Mouse (Mus musculus): ENCODE measurements around the gene Mettl16. TPM values are rescaled to one million over a fixed set of nuclear protein-coding genes. Genes with fewer than 3 reads are reported as not detected.

The Mettl16 gene
- polyA plus RNA-seq, 1 experiment from 2014 or later = 41.1 TPM

DNA sequence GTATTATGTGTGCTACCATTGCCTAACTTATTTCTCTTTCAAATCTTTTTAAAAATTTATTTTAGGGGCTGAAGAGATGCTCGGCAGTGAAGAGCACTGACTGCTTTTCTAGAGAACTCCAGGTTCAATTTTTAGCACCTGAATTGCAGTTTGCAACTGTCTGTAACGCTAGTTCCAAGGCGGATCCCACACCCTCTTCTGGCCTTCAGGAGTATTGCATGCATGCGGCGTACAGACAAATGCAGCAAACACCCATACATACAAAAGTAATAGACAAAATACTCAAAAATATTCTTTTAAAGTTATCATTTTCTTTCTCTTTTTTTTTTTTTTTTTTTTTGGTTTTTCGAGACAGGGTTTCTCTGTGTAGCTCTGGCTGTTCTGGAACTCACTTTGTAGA, 2.6 kb upstream of the Mettl16 start:
- ATAC-seq (ENCODE audit: low FRiP score, low TSS enrichment) (no peak), DNase-seq (peak; percentile 46)
- peaks cover 19% of the 10 kb centered on the region for H3K4me1 ChIP-seq (ENCODE audit: control insufficient read depth, insufficient read depth, low read length)
- no peak overlapping the region for H3K4me2 ChIP-seq (ENCODE audit: low read length)
- H3K36me3 ChIP-seq (ENCODE audit: control insufficient read depth, insufficient read depth, low read length) = no peaks in the 10 kb centered on the region
- no peaks in the 10 kb centered on the region for H3K27me3 ChIP-seq (ENCODE audit: control insufficient read depth, insufficient read depth, low read length)
- H3K27ac ChIP-seq (replicated peaks; ENCODE audit: low read depth, low read length) = no peak overlapping the region
- no peaks in the 10 kb centered on the region for H3K9me3 ChIP-seq (ENCODE audit: control insufficient read depth, low read length)
- H3K4me3 ChIP-seq (replicated peaks; ENCODE audit: low read depth, low read length) = no peak overlapping the region
- 36% methylated on average over 5 of the region's 6 CpGs for WGBS
- H3K9ac ChIP-seq (replicated peaks; ENCODE audit: low read length) = no peak overlapping the region

DNA sequence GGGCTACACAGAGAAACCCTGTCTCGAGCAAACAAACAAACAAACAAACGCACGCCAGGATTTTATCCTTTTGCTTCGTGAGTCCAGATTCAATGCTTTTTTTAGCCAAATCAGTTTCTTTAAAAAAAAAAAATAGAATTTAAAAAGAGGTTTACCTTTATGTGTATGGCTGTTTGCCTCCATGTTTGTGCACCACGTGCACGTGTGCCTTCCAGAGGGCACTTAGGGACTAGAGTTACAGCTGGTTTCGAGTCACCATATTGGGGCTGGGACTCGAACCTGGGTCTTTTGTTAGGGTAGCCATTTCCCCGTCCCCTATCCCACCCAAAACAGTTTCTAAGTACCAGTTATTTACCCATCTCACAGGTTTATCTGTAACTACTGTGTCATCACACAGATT, 593 bp upstream of the Mettl16 start:
- Histone ChIP-seq H3K4me1 (ENCODE audit: control insufficient read depth, insufficient read depth, low read length) (peaks cover 19% of the 10 kb centered on the region), H3K27ac (replicated peaks; ENCODE audit: low read depth, low read length) (peak overlapping the region; percentile 95), H3K9ac (replicated peaks; ENCODE audit: low read length) (peak overlapping the region; percentile 92), H3K4me3 (replicated peaks; ENCODE audit: low read depth, low read length) (peak overlapping the region; percentile 87), H3K27me3 (ENCODE audit: control insufficient read depth, insufficient read depth, low read length) (no peaks in the 10 kb centered on the region), H3K4me2 (ENCODE audit: low read length) (peak overlapping the region; percentile 85), H3K9me3 (ENCODE audit: control insufficient read depth, low read length) (no peaks in the 10 kb centered on the region), H3K36me3 (ENCODE audit: control insufficient read depth, insufficient read depth, low read length) (peaks cover 17% of the 10 kb centered on the region)
- ATAC-seq (ENCODE audit: low FRiP score, low TSS enrichment) (no peak), DNase-seq (no peak)
- 79% methylated on average over 9 of the region's 9 CpGs for WGBS

DNA sequence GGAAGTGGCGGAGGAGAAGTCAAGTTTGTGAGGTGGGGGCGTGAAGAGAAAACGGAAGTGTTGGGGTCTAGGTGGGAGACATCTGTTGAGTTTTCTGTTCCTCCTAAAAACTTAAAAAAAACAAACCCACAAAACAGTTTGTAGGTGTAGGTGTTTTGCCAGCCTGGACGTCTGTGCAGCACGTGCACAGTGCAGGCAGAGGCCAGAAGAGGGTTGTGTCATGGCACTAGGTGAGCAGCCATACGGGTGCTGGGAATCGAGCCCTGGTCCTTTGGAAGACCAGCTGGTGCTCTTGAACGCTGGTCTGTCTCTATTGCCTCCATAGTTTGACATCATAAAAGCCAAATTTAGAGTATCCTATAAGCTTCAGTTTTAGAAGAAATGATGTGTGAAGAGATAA, 604 bp downstream of the Mettl16 start:
- DNase-seq (no peak), ATAC-seq (ENCODE audit: low FRiP score, low TSS enrichment) (peak; percentile 25; the same call in 1 of the 2 replicates)
- Histone ChIP-seq H3K9me3 (ENCODE audit: control insufficient read depth, low read length) (no peaks in the 10 kb centered on the region), H3K4me1 (ENCODE audit: control insufficient read depth, insufficient read depth, low read length) (peaks cover 19% of the 10 kb centered on the region), H3K9ac (replicated peaks; ENCODE audit: low read length) (peak overlapping the region; percentile 92), H3K27me3 (ENCODE audit: control insufficient read depth, insufficient read depth, low read length) (no peaks in the 10 kb centered on the region), H3K27ac (replicated peaks; ENCODE audit: low read depth, low read length) (peak overlapping the region; percentile 95), H3K36me3 (ENCODE audit: control insufficient read depth, insufficient read depth, low read length) (peaks cover 29% of the 10 kb centered on the region), H3K4me3 (replicated peaks; ENCODE audit: low read depth, low read length) (peak overlapping the region; percentile 87), H3K4me2 (ENCODE audit: low read length) (peak overlapping the region; percentile 85)
- 16% methylated on average over 8 of the region's 8 CpGs for WGBS

DNA sequence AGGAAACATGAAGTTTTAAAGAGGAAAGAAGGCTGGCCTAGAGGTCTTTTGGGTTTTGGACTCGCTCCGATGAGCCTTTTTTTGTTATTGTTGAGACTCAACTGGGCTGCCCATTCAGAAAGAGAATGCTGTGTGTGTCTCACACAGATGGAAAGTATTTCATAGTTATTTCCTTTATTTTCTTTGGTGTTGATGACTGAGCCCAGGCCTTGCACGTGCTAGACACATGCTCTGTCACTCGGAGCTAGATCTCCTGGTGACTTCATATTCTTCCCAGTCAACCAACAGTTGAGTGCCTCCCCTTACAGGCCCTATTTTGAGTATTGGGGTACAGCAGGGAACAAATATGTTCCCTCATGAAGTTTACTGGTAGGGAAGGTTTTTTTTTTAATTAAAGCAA, 1.0 kb downstream of the Mettl16 start:
- ATAC-seq (ENCODE audit: low FRiP score, low TSS enrichment) (no peak), DNase-seq (no peak)
- Histone ChIP-seq H3K27me3 (ENCODE audit: control insufficient read depth, insufficient read depth, low read length) (no peaks in the 10 kb centered on the region), H3K4me1 (ENCODE audit: control insufficient read depth, insufficient read depth, low read length) (peaks cover 19% of the 10 kb centered on the region), H3K27ac (replicated peaks; ENCODE audit: low read depth, low read length) (no peak overlapping the region), H3K4me2 (ENCODE audit: low read length) (peak overlapping the region; percentile 85), H3K4me3 (replicated peaks; ENCODE audit: low read depth, low read length) (peak overlapping the region; percentile 87), H3K36me3 (ENCODE audit: control insufficient read depth, insufficient read depth, low read length) (peaks cover 32% of the 10 kb centered on the region), H3K9ac (replicated peaks; ENCODE audit: low read length) (no peak overlapping the region), H3K9me3 (ENCODE audit: control insufficient read depth, low read length) (no peaks in the 10 kb centered on the region)
- 76% methylated on average over 4 of the region's 4 CpGs for WGBS

DNA sequence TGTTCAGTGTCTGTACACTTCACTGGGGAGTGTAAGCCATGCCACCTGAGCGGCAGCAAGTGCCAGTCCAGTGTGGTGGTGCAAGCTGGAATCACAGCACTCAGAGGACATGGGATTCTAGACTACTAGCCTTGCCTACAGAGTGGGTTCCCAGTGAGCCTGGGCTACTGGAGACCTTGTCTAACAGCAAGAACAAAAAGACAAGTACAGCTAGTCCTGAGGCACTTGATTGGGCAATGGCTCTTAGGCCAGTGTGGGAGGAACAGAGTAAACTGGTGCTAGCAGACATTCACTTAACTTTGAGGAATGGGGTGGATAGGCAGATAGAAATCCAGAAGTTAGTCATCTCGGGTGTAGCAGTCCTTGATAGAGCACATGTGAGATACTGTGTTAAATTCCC, 1.8 kb downstream of the Mettl16 start:
- Histone ChIP-seq H3K9ac (replicated peaks; ENCODE audit: low read length) (no peak overlapping the region), H3K36me3 (ENCODE audit: control insufficient read depth, insufficient read depth, low read length) (peaks cover 39% of the 10 kb centered on the region), H3K4me3 (replicated peaks; ENCODE audit: low read depth, low read length) (no peak overlapping the region), H3K27me3 (ENCODE audit: control insufficient read depth, insufficient read depth, low read length) (no peaks in the 10 kb centered on the region), H3K4me1 (ENCODE audit: control insufficient read depth, insufficient read depth, low read length) (peaks cover 19% of the 10 kb centered on the region), H3K9me3 (ENCODE audit: control insufficient read depth, low read length) (no peaks in the 10 kb centered on the region), H3K4me2 (ENCODE audit: low read length) (no peak overlapping the region), H3K27ac (replicated peaks; ENCODE audit: low read depth, low read length) (no peak overlapping the region)
- ATAC-seq (ENCODE audit: low FRiP score, low TSS enrichment) = no peak
- no peak for DNase-seq
- WGBS = 93% methylated on average over 2 of the region's 2 CpGs

DNA sequence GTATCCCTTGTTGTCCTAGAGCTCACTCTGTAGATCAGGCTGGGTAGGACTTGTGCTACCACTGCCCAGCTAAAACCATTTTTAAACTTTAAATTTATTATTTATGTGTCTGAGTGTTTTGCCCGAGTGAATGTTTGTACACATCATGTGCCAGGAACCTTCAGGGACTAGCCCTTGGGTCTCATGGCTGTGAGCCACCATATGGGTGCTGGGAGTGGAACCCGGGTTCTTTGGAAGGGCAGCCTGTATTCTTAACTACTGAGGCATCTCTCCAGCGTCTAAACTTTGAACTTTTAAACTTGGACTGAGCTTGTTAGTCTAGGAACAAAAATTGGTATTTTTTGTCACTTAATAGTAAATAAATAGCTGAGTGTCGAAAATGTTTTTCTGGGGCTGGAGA, 22.2 kb downstream of the Mettl16 start:
- WGBS = 95% methylated on average over 4 of the region's 4 CpGs
- H3K4me2 ChIP-seq (ENCODE audit: low read length) = no peak overlapping the region
- H3K9ac ChIP-seq (replicated peaks; ENCODE audit: low read length) = no peak overlapping the region
- no peaks in the 10 kb centered on the region for H3K4me1 ChIP-seq (ENCODE audit: control insufficient read depth, insufficient read depth, low read length)
- H3K36me3 ChIP-seq (ENCODE audit: control insufficient read depth, insufficient read depth, low read length) = peaks cover 72% of the 10 kb centered on the region
- ATAC-seq (ENCODE audit: low FRiP score, low TSS enrichment) = no peak
- no peak overlapping the region for H3K4me3 ChIP-seq (replicated peaks; ENCODE audit: low read depth, low read length)
- no peaks in the 10 kb centered on the region for H3K27me3 ChIP-seq (ENCODE audit: control insufficient read depth, insufficient read depth, low read length)
- no peak for DNase-seq
- H3K27ac ChIP-seq (replicated peaks; ENCODE audit: low read depth, low read length) = no peak overlapping the region
- H3K9me3 ChIP-seq (ENCODE audit: control insufficient read depth, low read length) = no peaks in the 10 kb centered on the region

DNA sequence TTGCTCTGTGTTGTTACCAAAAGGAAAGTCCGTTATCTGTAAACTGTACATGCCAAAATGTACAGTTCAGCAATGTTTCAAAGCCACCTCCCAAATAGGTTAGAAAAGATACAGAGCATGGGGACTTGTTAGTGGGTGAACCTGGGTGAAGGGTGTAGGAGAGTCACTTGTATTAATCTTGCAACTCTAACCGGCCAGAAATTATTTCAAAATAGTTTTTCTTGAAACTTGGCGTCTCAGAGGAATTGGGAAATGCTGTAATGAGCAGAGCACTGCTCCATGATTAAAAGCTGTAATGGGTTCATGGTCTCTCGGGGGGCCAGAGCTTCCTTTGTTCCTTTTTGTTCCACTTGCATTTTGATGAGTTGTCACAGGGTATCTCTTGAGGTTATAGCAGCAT, 30.0 kb downstream of the Mettl16 start:
- Histone ChIP-seq H3K4me3 (replicated peaks; ENCODE audit: low read depth, low read length) (no peak overlapping the region), H3K9ac (replicated peaks; ENCODE audit: low read length) (no peak overlapping the region), H3K36me3 (ENCODE audit: control insufficient read depth, insufficient read depth, low read length) (peaks cover 65% of the 10 kb centered on the region), H3K27me3 (ENCODE audit: control insufficient read depth, insufficient read depth, low read length) (no peaks in the 10 kb centered on the region), H3K4me1 (ENCODE audit: control insufficient read depth, insufficient read depth, low read length) (no peaks in the 10 kb centered on the region), H3K27ac (replicated peaks; ENCODE audit: low read depth, low read length) (no peak overlapping the region), H3K9me3 (ENCODE audit: control insufficient read depth, low read length) (no peaks in the 10 kb centered on the region), H3K4me2 (ENCODE audit: low read length) (no peak overlapping the region)
- DNase-seq = peak; percentile 33
- WGBS = 72% methylated on average over 4 of the region's 4 CpGs
- ATAC-seq (ENCODE audit: low FRiP score, low TSS enrichment) = no peak

DNA sequence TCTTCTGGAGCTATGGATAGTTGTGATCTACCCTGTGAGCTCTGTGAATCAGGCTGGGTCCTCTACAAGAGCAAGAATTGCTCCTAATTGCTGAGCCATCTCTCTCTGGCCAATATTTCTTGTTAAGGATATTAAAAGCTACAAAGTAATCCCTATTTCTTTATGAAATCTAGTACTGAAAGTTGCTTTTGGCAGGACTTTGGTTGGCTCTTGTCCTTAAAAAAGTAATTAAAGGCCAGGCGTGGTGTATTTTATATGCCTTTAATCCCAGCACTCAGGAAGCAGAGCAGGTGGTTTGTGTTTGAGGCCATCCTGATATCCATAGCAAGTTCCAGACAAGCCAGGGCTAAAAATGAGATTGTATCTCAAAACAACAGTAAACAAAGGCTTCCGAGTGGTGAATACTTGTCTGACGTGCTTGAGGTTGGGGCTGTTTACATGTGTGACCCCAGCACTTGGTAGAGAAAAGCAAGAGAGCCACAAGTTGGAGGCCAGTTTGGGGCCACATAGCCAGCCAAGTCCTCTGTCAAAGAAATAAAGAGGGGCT, 33.5 kb downstream of the Mettl16 start:
- Histone ChIP-seq H3K4me1 (ENCODE audit: control insufficient read depth, insufficient read depth, low read length) (no peaks in the 10 kb centered on the region), H3K27ac (replicated peaks; ENCODE audit: low read depth, low read length) (no peak overlapping the region), H3K4me2 (ENCODE audit: low read length) (no peak overlapping the region), H3K4me3 (replicated peaks; ENCODE audit: low read depth, low read length) (no peak overlapping the region), H3K9me3 (ENCODE audit: control insufficient read depth, low read length) (no peaks in the 10 kb centered on the region), H3K36me3 (ENCODE audit: control insufficient read depth, insufficient read depth, low read length) (peaks cover 52% of the 10 kb centered on the region), H3K27me3 (ENCODE audit: control insufficient read depth, insufficient read depth, low read length) (no peaks in the 10 kb centered on the region), H3K9ac (replicated peaks; ENCODE audit: low read length) (no peak overlapping the region)
- DNase-seq (no peak), ATAC-seq (ENCODE audit: low FRiP score, low TSS enrichment) (no peak)
- WGBS = 94% methylated on average over 3 of the region's 3 CpGs

DNA sequence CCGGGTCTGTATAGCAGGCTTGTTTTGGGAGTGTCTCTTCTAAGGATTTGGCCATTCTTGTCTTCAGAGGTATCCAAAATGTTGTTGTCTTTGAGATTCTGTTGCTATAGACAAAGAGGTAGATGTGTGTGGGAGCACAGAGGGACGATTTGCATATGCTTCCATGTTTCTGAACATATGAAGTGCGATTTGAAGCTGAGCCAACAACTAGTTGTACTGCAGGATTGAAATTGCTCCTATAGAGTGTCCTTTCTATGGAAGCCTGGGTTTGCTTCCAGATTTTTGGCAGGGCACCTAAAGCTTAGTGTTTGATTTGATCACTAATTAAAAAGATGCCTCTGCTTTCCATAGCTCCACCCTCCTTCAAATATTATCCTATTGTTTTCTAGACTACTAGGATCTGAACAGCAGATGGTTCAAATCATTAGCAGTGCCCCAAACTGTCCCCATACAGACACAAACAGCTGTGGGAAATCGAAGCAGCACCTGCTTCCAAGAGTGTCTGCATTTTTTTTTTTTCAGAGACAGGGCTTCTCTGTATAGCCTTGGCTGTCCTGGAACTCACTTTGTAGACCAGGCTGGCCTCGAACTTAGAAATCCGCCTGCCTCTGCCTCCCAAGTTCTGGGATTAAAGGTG, 36.7 kb downstream of the Mettl16 start:
- no peak overlapping the region for H3K4me3 ChIP-seq (replicated peaks; ENCODE audit: low read depth, low read length)
- H3K9me3 ChIP-seq (ENCODE audit: control insufficient read depth, low read length) = no peaks in the 10 kb centered on the region
- ATAC-seq (ENCODE audit: low FRiP score, low TSS enrichment) (no peak), DNase-seq (no peak)
- no peaks in the 10 kb centered on the region for H3K4me1 ChIP-seq (ENCODE audit: control insufficient read depth, insufficient read depth, low read length)
- H3K4me2 ChIP-seq (ENCODE audit: low read length) = no peak overlapping the region
- peaks cover 48% of the 10 kb centered on the region for H3K36me3 ChIP-seq (ENCODE audit: control insufficient read depth, insufficient read depth, low read length)
- no peak overlapping the region for H3K27ac ChIP-seq (replicated peaks; ENCODE audit: low read depth, low read length)
- H3K9ac ChIP-seq (replicated peaks; ENCODE audit: low read length) = no peak overlapping the region
- H3K27me3 ChIP-seq (ENCODE audit: control insufficient read depth, insufficient read depth, low read length) = no peaks in the 10 kb centered on the region
- 96% methylated on average over 6 of the region's 6 CpGs for WGBS
